Mouse (Mus musculus): ENCODE measurements around the gene Adamtsl2.

DNA sequence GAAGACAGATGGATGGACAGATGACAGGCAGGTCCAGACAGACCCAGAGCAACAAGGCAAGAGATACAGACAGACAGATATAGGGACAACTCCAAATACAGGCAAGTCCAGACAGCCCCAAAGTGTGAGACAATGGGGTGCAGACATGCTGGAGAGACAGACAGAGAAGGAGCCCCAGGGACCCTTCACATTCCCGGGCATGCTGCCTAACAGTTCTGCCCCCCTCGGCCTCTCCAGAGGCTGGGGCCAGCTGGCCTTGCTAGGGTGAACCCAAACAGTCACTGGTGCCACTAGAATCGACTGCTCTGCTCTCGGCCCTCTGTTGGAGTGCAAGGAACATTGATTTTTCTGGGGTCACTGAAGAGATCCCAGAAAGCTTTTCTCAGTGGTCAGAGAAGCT, 39.3 kb downstream of the Adamtsl2 start:
- TF ChIP-seq SIN3A (IDR thresholded peaks at IDR 0.05; ENCODE audit: low read length) = no peak
- no peak for TF ChIP-seq USF2 (conservative IDR thresholded peaks at IDR 0.05; ENCODE audit: low read depth, low read length)
- TF ChIP-seq EP300 (IDR thresholded peaks at IDR 0.05; ENCODE audit: low read length) = no peak
- no peak for TF ChIP-seq ETS1 (conservative IDR thresholded peaks at IDR 0.05; ENCODE audit: low read depth, low read length)
- TF ChIP-seq CTCF (conservative IDR thresholded peaks at IDR 0.05 in 1 of 2, IDR thresholded peaks at IDR 0.05 in 1 of 2; ENCODE audit: low read depth in 2 of 2, low read length in 2 of 2) = no peak
- TF ChIP-seq RCOR1 (conservative IDR thresholded peaks at IDR 0.05; ENCODE audit: low read depth, low read length) = no peak
- no peak for TF ChIP-seq MEF2A (IDR thresholded peaks at IDR 0.05; ENCODE audit: borderline replicate concordance, low read depth, low read length)
- TF ChIP-seq ZMIZ1 (IDR thresholded peaks at IDR 0.05; ENCODE audit: low read depth, low read length) = no peak
- no peak for TF ChIP-seq POLR2A (IDR thresholded peaks at IDR 0.05; ENCODE audit: low read depth, low read length)

All from CH12.LX (cell line).